Mouse (Mus musculus) small intestine, adult 2 months (tissue): ENCODE results near the gene Sipa1l1.

Experiments
- CTCF ChIP-seq: fragments of 200-500 bp; IDR thresholded peaks from 2 replicates; pipeline ENCODE4 v1.5.1; 2012; ENCODE audit warnings: low read depth, mild to moderate bottlenecking, control low read depth, inconsistent platforms, low read length, moderate library complexity, mixed read lengths; ENCODE audit not compliant: insufficient replicate concordance, insufficient read length; ENCODE audit errors: extremely low read depth
- POLR2A ChIP-seq: fragments of 200-500 bp; IDR thresholded peaks from 2 replicates; pipeline ENCODE4 v1.6.1; 2012; ENCODE audit warnings: low read depth, mild to moderate bottlenecking, control low read depth, inconsistent platforms, low read length, moderate library complexity

DNA sequence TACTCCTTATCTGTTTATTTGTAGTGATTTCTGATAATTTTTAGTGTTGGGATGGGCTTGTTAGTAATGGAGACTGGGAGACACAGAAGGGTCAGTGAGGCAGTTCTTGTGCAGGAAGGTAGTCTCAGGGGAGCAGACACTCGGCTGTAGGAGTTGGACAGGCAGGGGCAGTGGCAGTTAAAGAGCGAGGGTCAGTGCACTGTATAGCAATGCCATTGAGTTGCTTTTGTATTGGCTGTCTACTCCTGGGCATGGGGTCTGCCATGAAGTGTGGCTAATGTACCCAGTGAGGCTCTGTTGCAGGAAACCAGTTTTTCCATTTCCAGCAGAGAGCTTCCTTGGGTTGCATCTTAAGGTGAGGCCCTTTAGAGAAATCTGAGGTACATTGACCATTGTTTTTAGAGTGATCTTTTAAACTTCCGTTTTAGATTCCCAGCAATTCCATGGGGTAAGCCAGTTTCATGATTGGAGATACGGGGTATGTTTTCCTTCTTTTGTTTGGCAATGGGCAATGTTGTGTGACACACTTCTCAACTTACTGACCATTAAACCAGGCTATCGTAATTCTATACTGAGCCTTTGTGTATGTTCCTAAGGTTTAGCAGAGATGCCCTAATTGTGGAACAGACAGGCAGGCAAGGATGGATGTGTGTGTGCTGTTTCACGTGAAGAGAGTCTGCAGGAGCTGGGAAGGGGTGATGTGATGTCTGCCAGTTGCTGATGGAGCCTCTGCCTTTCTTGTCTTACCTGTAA lies 47.9 kb downstream of the Sipa1l1 start:
- TF ChIP-seq CTCF (no peak), POLR2A (no peak)
